Mouse (Mus musculus): ENCODE data around the gene Znrf1.

The Znrf1 gene

GRCm38 (mm10) chr8:111533503-111533902, 2.4 kb upstream of the Znrf1 start:
- no peak for DNase-seq (ENCODE audit: low read depth, low spot score)

DNA sequence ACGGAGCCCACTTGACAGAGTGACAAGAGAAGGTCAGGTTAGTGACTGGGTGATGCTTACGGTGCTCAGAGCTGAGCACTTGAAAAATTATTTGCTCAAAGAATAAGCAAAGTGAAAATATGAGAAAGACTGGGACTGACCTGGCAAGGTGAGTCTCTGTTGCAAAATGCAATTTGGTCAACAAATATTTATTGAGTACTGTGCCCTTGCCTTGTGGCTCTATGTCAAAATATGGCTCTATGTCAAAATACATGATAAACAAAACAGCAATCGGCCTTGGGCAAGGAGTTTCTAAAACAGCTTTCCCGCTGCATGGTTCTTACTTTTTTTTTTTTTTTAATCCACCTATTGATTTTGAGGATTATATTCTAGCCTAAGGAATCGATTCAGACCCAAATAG, 406 bp upstream of the Znrf1 start:
- no peak for DNase-seq (ENCODE audit: low read depth, low spot score)

- no peak for DNase-seq (ENCODE audit: low read depth, low spot score)
Observed at GRCm38 (mm10) chr8:111536978-111537764, 1.3 kb downstream of the Znrf1 start.

GRCm38 (mm10) chr8:111537765-111538158, 1.9 kb downstream of the Znrf1 start:
- no peak for DNase-seq (ENCODE audit: low read depth, low spot score)

DNA sequence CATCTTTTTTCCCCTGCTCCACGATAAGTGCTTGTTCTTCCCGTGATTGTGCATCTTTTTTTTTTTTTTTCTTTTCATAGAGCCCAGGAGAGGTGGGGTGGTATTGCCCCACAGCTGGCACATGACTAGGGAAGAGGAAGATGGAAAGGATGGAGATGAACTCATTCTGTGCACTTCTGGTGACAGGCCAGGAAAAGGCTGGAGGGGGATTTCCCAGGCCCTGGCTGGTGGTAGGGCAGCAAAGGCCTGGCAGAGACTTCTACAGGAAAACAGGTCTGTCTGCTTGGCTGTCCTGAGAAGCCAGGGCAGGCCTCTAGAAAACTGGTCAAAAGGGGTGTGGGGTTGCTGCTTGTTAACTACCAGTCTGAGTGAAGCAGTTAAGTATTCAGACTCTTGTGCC, 2.3 kb downstream of the Znrf1 start:
- DNase-seq (ENCODE audit: low read depth, low spot score): no peak

DNA sequence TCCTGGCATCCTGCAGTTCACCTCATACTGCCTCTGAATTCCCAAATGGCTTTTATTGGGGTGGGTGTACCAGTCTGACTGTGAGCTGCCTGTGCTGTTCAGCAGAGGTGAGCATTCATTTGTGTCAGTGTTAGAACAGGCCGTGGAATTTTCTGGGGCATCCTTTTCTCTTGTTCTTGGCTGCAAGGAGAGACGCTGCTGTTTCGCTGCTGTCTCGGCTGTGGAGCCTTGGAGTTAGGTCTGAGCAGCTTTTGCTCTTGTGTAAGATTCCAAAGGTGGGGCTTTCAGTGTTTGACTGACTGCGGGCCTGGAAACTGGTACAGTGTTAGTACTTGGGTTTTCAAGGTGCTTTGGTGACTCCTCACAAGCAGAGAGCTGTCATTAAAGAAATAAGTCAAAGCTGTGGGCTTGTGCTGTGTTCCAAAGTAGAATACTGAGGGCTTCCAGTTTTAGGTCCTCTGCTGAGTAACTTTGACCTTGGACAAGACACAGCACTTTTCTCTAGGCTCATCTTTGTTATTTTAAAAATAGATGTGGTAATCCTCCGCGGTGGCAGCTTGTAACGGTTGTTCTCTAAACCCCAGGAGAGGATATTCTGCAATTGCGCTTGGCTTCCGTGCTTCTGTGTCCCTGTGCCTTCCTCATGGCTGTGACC, 3.7 kb downstream of the Znrf1 start:
- DNase-seq (ENCODE audit: low read depth, low spot score): no peak

- no peak for DNase-seq (ENCODE audit: low read depth, low spot score)
Observed at GRCm38 (mm10) chr8:111543712-111544380, 7.9 kb downstream of the Znrf1 start.

GRCm38 (mm10) chr8:111545406-111546156, 9.7 kb downstream of the Znrf1 start:
- DNase-seq (ENCODE audit: low read depth, low spot score): no peak

GRCm38 (mm10) chr8:111547144-111547543, 11.2 kb downstream of the Znrf1 start:
- no peak for DNase-seq (ENCODE audit: low read depth, low spot score)

DNA sequence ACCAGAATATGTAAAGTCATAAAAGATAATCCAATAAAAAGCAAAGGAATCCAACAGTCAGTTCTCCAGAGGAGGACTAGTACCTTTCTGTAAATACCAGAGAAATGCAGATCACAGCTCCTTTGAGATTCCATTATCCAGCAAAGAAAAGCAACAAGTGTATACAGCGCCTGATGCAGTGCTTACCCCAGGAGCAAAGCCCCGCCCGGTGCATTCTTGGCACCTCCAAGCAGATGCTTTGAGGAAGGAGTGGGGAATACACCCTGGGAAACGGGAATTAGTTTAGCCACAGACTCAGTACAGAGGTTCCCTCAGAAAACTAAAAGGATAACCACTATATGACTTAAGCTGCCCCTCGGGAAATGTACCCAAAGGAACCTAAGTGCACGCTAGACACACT, 12.3 kb downstream of the Znrf1 start:
- no peak for DNase-seq (ENCODE audit: low read depth, low spot score)

DNA sequence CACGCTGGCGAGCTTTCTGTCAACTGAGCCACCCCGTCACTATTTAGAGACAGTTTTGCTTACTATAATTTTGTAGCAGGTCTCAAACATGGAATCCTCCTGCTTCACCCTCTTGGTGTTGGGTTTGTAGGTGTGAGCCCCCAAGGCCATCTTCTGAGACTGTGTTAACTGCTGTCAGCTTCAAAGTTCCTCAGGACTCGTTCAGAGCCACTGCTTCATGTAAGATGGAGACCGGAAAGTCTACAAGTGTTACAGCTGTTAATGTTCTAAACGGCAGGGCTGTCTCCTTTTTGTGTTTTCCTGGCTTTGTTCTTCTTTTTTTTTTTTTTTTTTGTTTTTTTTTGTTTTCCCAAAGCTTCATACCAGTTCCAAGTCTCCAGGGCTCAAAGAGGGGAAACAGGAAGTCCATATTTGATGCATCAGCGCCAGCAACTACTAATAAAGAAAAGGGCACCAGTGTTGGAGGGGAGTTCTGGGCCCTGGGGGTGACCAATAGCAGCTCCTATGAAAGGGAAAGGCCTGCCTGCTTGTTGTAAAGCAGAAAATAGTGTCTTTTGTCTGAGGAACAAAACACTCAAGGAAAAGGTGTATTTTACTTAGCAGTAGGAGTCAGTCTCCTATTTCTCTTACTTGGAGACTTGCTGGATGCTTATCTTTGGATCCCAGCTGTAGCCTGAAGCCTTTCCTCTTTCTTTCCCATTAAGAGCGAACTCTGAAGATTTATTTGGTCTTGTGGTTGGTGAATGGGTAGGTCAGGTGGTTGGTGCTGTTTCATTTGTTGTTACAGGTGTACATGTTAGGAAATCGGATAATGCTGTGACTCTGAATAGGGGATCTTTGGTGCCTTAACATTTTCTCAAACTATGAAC, 14.3 kb downstream of the Znrf1 start:
- no peak for DNase-seq (ENCODE audit: low read depth, low spot score)

GRCm38 (mm10) chr8:111551511-111552130, 15.7 kb downstream of the Znrf1 start:
- no peak for DNase-seq (ENCODE audit: low read depth, low spot score)

DNA sequence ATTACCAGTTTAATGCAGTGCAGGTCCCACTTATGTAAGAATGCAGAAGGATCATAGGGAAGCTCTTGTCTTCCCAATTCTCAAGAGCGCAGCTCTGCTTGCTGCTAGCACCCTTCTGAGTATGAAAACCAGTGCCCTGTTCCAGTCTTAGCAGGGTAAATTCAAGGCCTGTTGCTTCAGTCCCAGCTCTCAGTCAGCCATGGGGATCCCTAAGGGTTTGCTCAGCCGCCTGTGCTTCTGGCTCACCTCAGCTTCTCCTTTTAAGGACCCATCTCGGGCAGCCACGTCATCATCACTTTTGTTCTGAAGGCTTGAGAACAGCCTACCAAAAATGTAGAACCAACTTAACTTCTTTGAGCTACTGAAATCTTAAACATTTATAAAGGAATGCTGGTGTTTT, 25.9 kb downstream of the Znrf1 start:
- no peak for DNase-seq (ENCODE audit: low read depth, low spot score)

GRCm38 (mm10) chr8:111562274-111562803, 26.4 kb downstream of the Znrf1 start:
- no peak for DNase-seq (ENCODE audit: low read depth, low spot score)

DNA sequence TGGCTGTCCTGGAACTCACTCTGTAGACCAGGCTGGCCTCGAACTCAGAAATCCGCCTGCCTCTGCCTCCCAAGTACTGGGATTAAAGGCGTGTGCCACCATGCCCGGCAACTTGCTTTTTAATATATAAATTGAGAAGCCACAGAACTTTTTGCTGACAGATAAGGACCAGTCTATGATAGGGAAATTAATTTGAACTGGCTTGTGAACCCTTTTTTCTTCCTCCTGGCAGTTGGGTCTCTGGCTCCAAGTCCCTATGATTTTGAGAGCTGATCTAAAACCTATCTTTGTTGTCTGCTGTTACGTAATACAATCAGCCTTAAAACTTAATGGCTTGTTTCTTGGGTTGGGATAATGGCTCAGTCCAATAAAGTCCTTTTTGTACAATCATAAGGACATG, 27.2 kb downstream of the Znrf1 start:
- no peak for DNase-seq (ENCODE audit: low read depth, low spot score)

- no peak for DNase-seq (ENCODE audit: low read depth, low spot score)
Observed at GRCm38 (mm10) chr8:111563687-111564086, 27.8 kb downstream of the Znrf1 start.

DNA sequence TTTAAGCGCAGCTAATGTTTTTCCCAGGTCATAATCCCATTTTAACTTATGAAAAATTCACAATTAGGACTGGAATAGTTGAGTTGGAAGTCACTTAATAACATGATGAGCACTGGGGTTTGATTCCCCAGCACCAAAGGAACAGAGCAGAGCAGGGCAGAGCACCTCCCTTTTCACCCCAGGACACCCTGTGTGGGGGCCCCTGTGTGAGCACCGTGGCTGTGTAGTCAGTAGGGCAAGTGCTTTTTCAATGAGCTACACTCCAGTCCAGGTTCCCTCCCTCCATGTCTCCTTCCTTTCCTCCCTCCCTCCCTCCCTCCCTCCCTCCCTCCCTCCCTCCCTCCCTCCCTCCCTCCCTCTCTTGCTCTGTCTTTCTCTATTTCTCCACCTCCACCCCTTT, 28.2 kb downstream of the Znrf1 start:
- no peak for DNase-seq (ENCODE audit: low read depth, low spot score)

DNA sequence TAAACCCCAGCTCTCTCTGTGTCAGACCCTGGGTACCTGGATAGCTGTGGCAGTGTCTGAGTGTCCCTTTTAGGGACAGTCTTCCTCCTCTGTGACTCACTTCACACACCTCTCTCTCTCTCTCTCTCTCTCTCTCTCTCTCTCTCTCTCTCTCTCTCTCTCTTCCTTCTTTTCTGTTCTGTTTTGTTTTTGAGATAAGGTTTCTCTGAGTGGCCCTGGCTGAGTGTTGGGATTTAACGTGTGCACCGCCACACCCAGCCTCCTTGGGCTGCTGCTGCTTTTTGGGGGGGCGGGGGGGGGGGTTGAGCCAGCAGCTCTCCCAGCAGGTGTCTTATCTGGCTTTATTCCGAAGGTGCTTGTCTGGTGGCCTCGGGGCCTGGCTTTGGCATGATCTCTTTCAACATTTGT, 29.9 kb downstream of the Znrf1 start:
- DNase-seq (ENCODE audit: low read depth, low spot score): no peak

DNA sequence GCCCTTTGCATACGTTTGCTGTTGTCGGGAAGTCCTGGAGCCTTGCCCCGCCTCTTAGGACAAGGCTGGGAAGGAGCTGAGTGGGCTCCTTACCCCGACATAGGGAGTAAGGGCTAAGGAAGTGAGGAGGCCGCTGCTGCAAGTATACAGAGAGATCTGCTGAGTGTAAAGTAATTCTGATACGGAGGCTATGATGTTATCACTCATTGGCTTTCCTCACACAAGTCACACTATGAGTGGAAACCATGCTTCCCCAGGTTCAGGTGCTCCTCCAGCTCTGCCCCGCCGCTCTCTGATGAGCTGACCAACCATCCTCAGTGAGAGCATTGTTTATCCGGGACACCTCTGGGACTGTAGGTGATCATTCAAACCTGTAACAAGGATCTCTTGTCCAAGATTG, 30.4 kb downstream of the Znrf1 start:
- no peak for DNase-seq (ENCODE audit: low read depth, low spot score)

DNA sequence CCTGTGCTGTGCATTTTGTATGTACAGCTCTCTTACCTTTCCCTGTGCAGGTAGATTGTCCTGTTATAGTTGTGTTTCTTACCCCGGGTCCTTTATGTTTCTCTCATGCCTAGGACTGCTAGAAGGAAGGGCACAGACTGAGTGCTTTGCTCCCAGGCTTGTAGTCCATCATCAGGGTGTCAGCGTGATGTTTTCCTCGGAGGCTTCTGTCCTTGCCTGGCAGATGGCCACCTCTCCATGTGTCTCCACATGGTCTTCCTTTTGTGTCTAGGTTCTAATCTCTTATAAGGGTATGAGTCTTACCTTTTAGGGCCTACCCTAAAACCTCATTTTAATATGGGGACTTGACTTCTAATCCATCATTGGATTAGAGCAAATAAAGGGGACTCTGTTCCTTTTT, 31.7 kb downstream of the Znrf1 start:
- no peak for DNase-seq (ENCODE audit: low read depth, low spot score)

Data from telencephalon, adult 2 months (tissue).